Mouse (Mus musculus) thymus, postnatal 4 days (tissue): ENCODE measurements around the gene Epdr1.

Experiments
- DNase-seq: peaks from one replicate; pipeline ENCODE4 v3.0.0; 2021

The Epdr1 gene

DNA sequence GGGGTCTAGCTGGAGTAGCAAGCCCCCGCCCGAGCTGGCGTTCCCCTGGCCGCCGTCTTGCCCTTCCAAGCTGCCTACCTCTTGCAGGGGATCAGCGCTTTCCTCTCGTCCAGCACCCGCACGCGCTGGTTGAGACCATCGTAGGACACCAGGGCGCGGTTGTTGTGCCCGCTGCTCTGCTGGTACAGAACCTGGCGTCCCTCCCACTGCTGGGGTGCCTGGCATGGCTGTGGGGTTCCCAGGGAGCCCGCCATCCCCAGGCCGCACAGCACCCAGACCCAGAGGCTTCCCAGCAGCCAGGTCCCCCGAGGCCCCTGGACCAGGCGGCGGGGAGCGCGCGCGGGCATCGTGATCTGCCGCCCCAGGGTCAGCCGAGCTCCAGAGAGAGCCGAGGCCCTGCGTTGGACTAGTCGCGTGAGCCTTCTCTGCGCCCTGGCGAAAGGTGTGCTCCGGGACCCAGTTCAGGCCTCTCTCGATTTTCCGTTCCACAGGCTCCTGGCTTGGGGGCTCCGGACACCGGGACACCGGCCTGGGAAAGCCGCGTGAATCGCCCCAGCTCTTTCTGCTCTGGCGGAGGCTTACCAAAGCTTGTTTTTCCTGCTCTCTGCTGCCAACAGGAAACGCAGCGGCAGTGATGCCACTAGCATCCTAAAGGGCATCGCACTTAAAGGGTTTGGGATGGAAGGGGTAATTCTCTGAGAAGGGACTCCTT is at the start of gene Epdr1:
Epdr1 (minus strand) TSS at position 712 of the 712 bp plus-strand sequence.
- peak; percentile 71 for DNase-seq

DNA sequence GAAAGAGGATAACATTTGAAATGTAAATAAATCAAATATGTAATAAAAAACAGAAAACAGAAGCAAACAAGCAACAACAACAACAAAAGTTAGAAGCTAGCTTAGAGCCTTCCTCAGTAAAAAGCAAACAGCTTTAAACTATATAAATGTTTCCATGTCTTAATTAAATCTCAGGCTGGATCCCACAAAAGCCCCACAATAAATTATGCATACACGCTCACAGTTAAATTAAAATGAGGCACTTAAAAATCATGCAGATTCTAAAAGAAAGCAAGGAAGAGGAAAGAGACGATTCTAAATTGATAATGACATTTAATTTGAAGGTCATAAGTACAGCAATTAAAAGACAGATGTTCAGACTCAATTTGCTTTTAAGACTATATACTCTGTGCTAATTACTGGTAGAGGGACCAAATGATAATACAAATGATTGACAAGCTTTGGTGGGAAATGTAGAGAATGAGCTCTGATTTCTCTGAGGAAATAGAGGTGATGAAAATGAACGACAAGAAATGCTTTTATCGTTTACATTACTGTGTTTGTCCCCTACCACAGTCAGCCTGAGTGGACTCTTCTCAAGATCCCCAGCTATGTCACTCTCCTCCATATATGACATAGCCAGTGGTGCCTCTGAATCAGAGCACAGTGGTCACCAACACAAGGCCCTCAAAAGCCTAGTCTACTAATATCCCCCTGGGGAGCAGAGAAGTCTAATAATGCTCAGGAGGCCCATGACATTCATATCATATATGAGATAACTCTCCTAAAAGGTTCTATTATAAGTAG is 48.8 kb upstream of the Epdr1 start:
- no peak for DNase-seq

DNA sequence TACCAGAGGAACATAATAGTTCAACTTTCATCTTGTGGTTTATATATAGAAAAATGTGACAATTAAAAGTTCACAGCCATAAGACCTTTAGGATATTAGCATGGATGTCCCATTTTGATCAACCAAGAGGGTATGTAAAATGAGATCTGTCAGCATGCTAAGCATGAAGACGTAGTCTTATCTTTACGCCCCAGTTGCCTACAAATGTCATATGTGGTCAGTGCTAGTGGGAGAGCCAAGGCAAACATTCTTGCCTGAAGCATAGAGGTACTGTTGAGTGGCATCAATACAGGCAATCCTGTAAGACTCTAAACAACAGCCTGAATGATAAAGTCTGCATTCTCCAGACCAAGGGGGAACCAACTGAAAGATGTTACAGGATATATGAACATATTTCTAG is 32.7 kb upstream of the Epdr1 start:
- DNase-seq = no peak

DNA sequence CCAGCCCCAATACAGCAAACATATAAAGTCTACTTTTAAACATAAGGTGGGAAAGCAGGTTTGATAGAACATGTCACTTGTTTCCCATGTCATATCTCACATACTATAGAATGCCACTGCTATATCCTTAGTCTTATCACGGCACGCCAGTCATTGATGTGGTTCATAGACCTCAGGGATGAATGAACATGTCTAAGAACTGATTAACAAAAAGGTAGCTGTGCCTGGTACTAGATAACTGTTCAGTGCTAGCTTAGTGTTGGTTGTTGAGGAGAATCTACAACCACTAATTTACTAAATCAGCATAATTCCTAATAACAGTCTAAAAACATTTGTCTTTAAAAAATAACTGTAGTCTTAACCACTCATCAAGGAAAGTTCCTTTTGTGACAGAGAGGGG is 30.1 kb upstream of the Epdr1 start:
- no peak for DNase-seq

- no peak for DNase-seq
Measured at GRCm38 (mm10) chr13:19644225-19644624, 24.5 kb upstream of the Epdr1 start.

GRCm38 (mm10) chr13:19643519-19643918 is 23.8 kb upstream of the Epdr1 start:
- no peak for DNase-seq

GRCm38 (mm10) chr13:19640203-19640851 is 20.6 kb upstream of the Epdr1 start:
- DNase-seq = no peak

GRCm38 (mm10) chr13:19636131-19636530 is 16.4 kb upstream of the Epdr1 start:
- DNase-seq = no peak

DNA sequence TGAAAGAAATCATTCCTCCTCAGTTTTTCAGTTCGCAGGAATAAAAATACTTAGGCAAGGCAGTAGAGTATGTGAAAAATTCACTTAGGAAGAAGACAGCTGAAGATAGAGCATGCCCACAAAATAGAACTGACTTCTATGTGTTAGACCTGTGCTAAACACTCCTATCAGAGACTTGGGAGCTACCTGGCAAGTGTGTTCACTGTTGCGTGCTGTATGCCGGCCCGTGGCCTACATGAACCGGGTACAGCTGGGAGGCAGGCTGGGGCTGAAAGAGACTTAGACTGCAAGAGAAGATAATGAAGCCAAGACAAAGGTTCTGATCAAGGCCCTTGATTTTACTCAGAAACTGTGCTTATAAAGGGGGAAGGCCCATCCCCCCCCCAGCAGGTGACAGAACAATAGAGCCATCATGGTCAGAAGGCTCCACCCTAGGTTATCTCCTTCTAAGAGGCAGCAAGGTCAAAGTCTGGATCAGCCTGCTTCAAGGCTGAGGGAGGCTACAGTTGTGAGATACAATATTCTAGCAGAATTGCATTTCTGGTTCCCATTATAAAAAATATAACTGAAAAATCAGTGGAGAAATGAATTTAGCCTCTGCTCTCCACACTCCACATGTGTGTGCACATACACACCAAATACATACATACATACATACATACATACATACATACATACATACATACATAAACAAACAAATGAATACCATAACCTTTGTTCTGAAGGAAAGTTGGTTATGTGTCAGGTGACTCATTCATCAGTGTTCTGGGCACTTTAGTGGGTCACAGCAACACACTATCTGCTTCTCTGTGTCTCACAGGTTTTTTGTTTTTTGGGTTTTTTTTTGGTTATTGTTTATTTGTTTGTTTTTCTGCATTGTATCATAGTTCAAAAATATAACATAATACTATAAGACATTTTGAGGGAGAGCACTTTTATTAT is 11.3 kb upstream of the Epdr1 start:
- no peak for DNase-seq

DNA sequence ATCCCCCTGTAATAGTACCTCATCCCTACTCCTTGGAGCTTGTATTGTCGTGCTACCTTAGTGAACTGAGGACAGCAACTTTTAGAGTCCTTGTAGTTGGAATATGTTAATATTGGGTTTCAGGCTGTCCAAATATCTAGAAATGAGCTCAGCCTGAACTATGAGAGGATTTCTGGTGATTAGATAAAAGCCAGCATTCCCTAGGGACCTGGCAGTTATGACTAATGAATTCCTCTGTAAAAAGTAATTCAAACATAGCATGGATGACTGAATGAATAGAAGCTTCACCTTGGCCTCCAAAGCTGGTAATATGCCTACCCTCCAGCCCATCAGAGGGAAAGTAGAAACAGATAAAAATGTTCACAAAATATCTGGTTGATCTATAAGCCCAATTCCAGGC is 6.7 kb upstream of the Epdr1 start:
- DNase-seq = no peak

GRCm38 (mm10) chr13:19624632-19625320 is 5.0 kb upstream of the Epdr1 start:
- DNase-seq = no peak

DNA sequence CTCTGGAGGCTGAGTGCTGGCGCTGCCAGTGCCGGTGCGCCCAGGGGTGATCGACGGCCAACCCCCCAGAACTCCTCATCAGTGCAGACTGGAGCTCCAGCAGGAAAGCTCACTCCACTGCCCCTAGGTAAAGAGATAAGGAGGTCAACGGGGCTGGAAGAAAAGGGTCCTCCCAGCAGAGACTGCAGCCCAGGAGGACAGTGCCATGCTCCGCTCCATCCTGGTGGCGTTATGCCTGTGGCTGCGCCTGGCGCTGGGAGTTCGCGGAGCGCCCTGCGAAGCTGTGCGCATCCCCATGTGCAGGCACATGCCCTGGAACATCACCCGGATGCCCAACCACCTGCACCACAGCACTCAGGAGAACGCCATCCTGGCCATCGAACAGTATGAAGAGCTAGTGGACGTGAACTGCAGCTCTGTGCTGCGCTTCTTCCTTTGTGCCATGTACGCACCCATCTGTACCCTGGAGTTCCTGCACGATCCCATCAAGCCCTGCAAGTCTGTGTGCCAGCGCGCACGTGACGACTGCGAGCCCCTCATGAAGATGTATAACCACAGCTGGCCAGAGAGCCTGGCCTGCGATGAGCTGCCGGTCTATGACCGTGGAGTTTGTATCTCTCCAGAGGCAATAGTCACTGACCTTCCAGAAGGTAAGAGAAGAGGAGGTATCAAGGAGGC is 3.6 kb upstream of the Epdr1 start:
- DNase-seq = peak; percentile 12

DNA sequence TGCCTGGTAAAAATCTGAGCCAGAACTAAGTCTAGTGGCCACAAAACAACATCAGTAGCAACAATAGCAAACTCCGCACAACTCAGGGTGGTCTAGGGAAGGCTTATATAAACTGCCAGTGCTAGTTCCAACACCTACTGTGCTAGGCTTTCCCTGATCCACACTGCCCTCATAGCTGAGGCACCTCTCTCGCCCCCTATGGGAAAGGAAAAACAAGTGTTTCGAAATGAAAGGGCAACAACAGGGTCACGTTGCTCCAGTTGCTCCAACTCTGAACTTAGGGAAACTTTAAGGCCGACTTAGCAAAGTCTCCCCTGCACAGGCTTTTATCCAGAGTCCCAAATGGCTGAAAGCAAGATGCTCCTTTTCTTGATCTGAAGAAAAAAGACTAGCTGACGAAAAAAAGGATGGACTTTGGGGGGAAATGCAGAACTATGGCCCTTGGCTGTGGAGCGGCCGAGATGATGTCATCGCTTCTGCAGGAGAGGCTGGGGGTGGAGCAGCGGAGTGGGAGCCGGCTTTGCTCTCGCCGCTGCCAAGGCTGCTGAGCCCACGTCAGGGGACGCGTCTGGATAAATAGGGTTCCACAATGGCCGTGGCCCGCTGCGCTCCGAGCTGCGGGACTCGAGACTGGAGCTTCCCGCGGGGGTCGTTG is 3.0 kb upstream of the Epdr1 start, which contains the start of gene Sfrp4:
Sfrp4 (plus strand) TSS at position 532 of the 655 bp plus-strand sequence.
- DNase-seq = peak; percentile 21

DNA sequence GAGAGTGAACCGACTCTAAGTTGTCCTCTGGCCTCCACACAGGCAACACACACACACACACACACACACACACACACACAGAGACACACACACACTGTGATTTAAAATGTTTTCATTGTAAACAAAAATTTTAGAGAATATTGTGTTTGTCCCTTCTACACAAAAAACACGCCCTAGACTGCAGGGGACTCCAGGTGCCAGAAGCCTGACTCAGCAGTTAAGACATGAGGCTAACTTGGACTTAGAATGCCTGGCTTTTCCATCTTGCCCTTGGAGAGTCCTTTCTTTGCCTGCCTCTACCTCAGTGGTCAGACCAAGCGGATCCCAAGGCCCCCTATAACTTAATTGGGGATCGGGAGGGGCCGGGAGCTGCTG is 899 bp downstream of the Epdr1 start:
- DNase-seq = no peak

DNA sequence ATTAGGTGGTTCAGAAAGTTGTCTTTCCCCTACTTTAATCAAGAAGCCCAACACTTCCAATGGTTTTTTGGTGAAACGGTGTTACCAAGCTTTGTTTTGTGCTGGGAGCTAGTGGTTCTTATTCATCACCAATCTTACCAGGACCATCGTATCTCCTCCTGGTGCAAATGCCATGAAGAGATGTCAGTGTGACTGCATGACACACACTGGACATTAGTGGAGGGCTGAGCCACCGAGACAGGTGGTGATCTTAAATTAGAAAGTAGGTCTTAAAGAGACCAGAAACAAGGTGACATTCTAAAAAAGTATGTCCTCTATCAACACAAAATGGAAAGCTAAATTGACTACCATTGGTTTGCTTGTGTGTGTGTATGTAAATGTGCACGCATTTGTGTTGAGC is 1.6 kb downstream of the Epdr1 start:
- DNase-seq = no peak

DNA sequence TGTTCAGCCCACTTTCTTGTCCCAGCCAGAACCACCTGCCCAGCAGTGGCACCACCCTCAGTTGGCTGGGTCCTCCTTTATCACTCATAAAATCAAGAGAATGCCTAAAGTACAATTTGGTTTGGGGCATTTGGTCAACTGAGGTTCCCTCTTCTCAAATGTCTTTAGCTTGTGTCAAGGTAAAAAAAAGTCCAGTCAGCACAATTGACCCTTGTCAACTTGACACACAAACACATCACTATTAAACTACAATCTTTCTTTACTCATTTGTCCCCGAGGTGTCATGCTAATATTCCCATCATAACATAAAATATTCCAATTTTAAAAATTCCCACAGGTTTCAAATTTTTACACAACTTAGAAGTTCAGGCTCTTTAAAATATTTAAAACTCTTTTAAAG is 5.4 kb downstream of the Epdr1 start:
- DNase-seq = no peak

- DNase-seq = no peak
Measured at GRCm38 (mm10) chr13:19613426-19613825, 6.3 kb downstream of the Epdr1 start.

DNA sequence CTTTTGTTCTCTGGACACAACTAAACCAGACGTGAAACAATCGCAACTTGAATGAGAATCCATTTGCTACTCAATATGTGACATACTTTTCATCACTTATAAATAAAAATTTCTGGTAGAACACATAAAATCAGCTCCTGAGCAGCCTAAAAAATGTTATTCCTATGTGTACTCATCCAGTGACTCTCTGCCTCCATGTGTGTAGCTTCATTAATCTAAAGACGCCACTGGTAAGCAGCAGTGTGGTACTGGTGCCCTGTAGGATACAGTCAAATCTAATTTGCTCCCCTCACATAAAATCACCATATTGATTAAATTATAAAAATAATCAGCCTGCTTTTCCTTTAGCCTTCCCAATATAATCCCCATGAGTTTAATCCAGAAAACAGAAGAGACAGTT is 6.8 kb downstream of the Epdr1 start:
- DNase-seq = no peak

DNA sequence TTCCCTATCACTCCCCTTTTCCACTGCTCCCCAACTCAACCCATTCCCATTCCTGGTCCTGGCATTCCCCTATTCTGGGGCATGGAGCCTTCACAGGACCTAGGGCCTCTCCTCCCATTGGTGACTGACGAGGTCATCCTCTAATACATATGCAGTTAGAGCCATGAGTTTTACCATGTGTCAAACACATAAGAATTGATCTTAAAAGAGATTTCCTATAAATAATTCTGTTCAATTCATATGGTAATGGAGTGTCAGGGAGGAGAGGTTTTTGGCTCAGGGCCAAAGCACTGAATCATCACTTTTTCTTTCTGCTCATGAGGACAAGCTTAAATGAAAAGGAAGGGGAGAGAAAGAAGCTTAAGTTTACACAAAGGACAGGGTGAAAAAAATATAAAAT is 7.4 kb downstream of the Epdr1 start:
- DNase-seq = no peak

DNA sequence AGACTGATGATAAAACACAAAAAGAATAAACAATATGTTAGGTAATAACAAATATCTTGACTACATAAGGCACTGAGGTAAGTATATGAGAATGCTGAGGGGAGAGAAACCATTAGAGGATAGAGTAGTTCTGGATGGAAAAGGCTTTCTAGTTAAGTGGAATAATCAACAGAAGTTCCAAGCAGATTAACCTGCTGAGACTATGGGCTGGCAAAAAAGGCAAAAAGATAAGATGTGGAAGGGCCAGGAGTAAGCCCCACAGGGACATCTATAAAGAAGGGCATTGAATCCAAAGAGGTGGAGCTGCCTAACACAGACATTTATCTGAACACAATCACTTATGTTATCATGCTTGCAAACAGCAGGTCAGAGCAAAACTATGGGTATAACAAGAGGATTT is 11.6 kb downstream of the Epdr1 start:
- DNase-seq = no peak

- DNase-seq = no peak
Measured at GRCm38 (mm10) chr13:19604916-19605315, 14.8 kb downstream of the Epdr1 start.
